Mouse (Mus musculus): ENCODE data around the gene Vmn2r41. TPM values are rescaled to one million over a fixed set of nuclear protein-coding genes. Genes with fewer than 3 reads are reported as not detected.
"Not testable (repeated sequence)": the region's sequence is repeated elsewhere in the genome, so short reads cannot be mapped to it uniquely, and the experiment has no call there.

Vmn2r41 gene
- not detected for total RNA-seq (2021)
- long read RNA-seq, experiment 1 = 0 reads
- long read RNA-seq, experiment 2 = 0 reads

GRCm38 (mm10) chr7:8161554-8161953 is at the start of gene Vmn2r41:
Gene Vmn2r41, minus strand, starts transcription at chr7:8161654.
- not testable (repeated sequence) for DNase-seq (ENCODE audit: low spot score in 2 of 2)

GRCm38 (mm10) chr7:8200220-8200619 is 38.8 kb upstream of the Vmn2r41 start, which contains the start of gene Vmn2r42:
Gene Vmn2r42, minus strand, starts transcription at chr7:8200320.
- not testable (repeated sequence) for DNase-seq (ENCODE audit: low spot score in 2 of 2)

- not testable (repeated sequence) for DNase-seq (ENCODE audit: low spot score in 2 of 2)
Measured at GRCm38 (mm10) chr7:8092871-8093270, 68.6 kb downstream of the Vmn2r41 start.

Other genes with a start within 250 kb of the Vmn2r41 start
- gene Vmn2r42, start 38.7 kb upstream of the Vmn2r41 start, total RNA-seq (2021) = not detected
- not detected for gene Vmn2r43, start 98.9 kb upstream of the Vmn2r41 start, total RNA-seq (2021)
- gene Vmn2r44, start 221.7 kb upstream of the Vmn2r41 start, total RNA-seq (2021) = not detected

All from adrenal gland, postnatal 4 days (tissue).